Mouse (Mus musculus) olfactory bulb, adult 2 months (tissue): ENCODE results near the gene Rasgrp3.

ENCODE experiments used
- CTCF ChIP-seq: fragments of 200-500 bp; IDR thresholded peaks from 2 replicates; pipeline ENCODE4 v1.5.1; 2012; ENCODE audit warnings: low read depth, mild to moderate bottlenecking, low read length, moderate library complexity; ENCODE audit not compliant: insufficient read depth
- POLR2A ChIP-seq: fragments of 200-500 bp; IDR thresholded peaks from 2 replicates; pipeline ENCODE4 v1.6.1; 2012; ENCODE audit warnings: mild to moderate bottlenecking, low read depth, low read length, moderate library complexity; ENCODE audit not compliant: insufficient read depth

DNA sequence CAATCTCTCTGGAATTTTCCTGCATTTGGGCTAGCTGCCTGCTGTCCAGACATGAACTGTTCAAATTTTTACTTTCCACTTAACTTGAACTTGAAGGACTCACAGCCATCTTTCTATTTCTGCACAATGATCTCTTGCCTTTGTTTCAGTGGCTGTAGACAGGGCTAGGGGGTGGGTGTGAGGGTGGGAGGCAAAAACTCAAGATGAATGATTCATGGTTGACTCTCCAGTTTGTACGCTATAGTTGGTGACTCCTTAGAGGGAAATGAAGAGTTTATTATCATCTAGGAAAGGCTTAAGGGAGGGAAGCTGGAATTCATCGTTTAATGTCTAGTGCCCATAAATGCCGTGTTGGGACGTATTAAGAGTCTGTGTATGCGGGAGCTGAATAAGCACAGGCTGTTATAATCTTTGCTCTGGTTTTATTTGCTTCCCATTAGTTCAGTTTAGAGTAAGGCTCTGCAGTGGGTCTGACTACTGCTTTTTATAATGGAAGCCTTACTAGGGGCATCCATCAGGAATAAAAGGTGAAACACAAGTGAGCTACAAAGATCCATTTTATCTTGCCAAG lies 5.6 kb downstream of the Rasgrp3 start:
- TF ChIP-seq POLR2A (no peak), CTCF (no peak)
